Mouse (Mus musculus): ENCODE measurements at regions not wholly inside any gene's neighbourhood (a gene's known extent, or its start where the extent isn't known, plus 50 kb on each side); places are given as distances from the start of the nearest gene placed in this dataset.

- DNase-seq (ENCODE audit: low read depth) = no peak
These were observed 64.6 kb downstream of the Smug1 start for GRCm38 (mm10) chr15:103102068-103102840.

GRCm38 (mm10) chr15:103100121-103100520 lies 66.8 kb downstream of the Smug1 start:
- DNase-seq (ENCODE audit: low read depth) = no peak

- no peak for DNase-seq (ENCODE audit: low read depth)
These were observed 72.4 kb downstream of the Smug1 start for GRCm38 (mm10) chr15:103094457-103094856.

GRCm38 (mm10) chr15:103093655-103094054 lies 73.2 kb downstream of the Smug1 start:
- no peak for DNase-seq (ENCODE audit: low read depth)

- DNase-seq (ENCODE audit: low read depth) = no peak
These were observed 73.8 kb downstream of the Hoxc4 start for GRCm38 (mm10) chr15:103092496-103092895.

GRCm38 (mm10) chr15:103090280-103091164 lies 71.8 kb downstream of the Hoxc4 start:
- DNase-seq (ENCODE audit: low read depth) = no peak

- DNase-seq (ENCODE audit: low read depth) = no peak
These were observed 71.1 kb downstream of the Hoxc4 start for GRCm38 (mm10) chr15:103089852-103090251.

- no peak for DNase-seq (ENCODE audit: low read depth)
These were observed 70.7 kb downstream of the Hoxc4 start for GRCm38 (mm10) chr15:103089440-103089839.

- peak; percentile 84 for DNase-seq (ENCODE audit: low read depth)
These were observed 68.5 kb downstream of the Hoxc4 start for GRCm38 (mm10) chr15:103087204-103087603.

- DNase-seq (ENCODE audit: low read depth) = no peak
These were observed 67.9 kb downstream of the Hoxc4 start for GRCm38 (mm10) chr15:103086672-103087069.
